Mouse (Mus musculus) liver, postnatal 0 days (tissue): Measurements from ENCODE around the gene Cope.

Source experiments
- CTCF ChIP-seq: sonication (generic); IDR thresholded peaks from 2 replicates; pipeline ENCODE4 v1.5.1; 2016; ENCODE audit warnings: antibody characterized with exemption, low read depth
- EP300 ChIP-seq: IDR thresholded peaks from 2 replicates; pipeline ENCODE4 v1.6.1; 2016; ENCODE audit warnings: antibody characterized with exemption, low read depth, mild to moderate bottlenecking

DNA sequence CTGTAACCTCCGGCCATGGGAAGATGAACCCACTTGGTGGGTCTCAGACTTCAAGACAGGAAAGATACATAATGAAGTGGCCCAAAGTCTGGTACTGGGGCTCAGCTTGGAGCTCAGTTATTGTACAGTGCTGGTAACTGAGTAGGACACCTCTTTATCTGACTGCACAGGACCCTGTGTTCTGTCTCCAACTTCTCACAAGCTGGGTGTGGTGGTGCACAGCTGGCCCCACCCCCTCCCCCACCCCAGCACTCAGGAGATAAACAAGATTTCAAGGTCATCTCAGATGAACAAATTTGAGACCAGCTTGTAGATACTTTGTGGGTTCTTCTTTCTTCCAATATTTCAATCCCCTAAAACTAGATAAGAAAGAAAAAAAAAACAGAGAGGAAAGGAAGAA lies 53.8 kb downstream of the Cope start:
- TF ChIP-seq CTCF = no peak
- peak; percentile 72 for TF ChIP-seq EP300
